Mouse (Mus musculus): ENCODE results near the gene Banp. TPM values are rescaled to one million over a fixed set of nuclear protein-coding genes. Genes with fewer than 3 reads are reported as not detected.

Gene Banp
- polyA plus RNA-seq, 1 experiment from 2014 or later = 37.8 TPM

DNA sequence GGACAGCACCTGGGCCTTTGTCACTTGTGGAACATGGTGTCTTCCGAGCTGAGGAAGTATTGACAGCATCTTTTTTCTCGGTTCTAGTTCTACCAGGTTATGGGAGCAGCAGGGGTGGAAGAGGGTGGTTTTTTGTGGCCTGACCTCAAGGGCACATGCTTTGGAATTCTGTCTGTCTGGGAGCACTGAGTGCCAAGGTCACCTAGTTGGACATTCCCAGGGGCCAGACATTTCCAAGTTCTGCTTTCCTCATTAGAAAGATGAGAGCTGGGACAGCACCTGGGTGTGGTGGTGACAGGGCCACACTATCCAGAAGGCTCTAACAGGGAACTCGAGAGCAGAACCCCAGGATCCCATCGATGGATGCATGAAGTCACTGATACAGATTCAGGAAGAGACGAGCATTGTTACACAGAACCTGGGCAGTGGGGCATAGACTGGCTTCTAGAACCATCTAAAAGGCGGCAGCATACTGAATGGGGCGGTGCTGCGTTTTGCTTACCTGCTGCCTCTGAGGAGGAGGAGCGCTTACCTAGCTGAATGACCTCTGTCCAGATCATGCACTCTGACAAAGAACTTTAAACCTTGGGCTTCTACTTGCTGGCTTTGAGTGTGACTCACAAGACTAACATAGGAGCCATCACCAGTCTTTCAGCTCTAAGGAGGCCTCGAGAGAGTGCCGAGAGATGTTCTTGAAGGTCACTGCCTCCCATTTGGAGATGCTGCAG, 31.4 kb downstream of the Banp start:
- no peaks in the 10 kb centered on the region for H3K4me1 ChIP-seq (replicated peaks; ENCODE audit: control insufficient read depth, insufficient read depth, low read length)
- H3K9ac ChIP-seq = no peak overlapping the region
- H3K27ac ChIP-seq = no peak overlapping the region
- H3K4me2 ChIP-seq (replicated peaks) = no peak overlapping the region
- no peaks in the 10 kb centered on the region for H3K27me3 ChIP-seq (ENCODE audit: control insufficient read depth, insufficient read depth, low read length)
- H3K36me3 ChIP-seq (replicated peaks; ENCODE audit: control insufficient read depth, insufficient read depth) = peaks cover 80% of the 10 kb centered on the region
- DNase-seq (ENCODE audit: low spot score) (no peak), ATAC-seq (ENCODE audit: low FRiP score) (no peak)
- no peaks in the 10 kb centered on the region for H3K9me3 ChIP-seq (ENCODE audit: control insufficient read depth, low read length)
- 92% methylated on average over 11 of the region's 11 CpGs for WGBS
- H3K4me3 ChIP-seq (replicated peaks; ENCODE audit: low read length) = no peak overlapping the region

DNA sequence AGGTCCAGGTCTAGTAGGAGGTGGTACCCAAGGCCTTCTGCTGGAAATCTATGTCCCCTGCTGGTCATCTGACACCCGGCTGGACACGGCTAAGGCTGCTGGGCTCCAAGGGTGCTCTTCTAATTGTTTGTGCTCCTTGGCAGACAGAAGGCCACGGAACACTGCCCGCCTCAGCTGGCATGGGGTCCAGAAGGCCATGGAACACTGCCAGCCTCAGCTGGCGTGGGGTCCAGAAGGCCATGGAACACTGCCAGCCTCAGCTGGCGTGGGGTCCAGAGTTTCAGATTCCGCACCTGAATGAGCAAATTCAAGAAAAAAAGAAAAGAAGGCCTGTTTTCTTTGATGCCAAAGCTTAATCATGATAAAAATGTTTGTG, 32.0 kb downstream of the Banp start:
- no peak overlapping the region for H3K4me2 ChIP-seq (replicated peaks)
- 60% methylated on average over 7 of the region's 7 CpGs for WGBS
- no peak overlapping the region for H3K9ac ChIP-seq
- ATAC-seq (ENCODE audit: low FRiP score) = no peak
- no peak overlapping the region for H3K4me3 ChIP-seq (replicated peaks; ENCODE audit: low read length)
- H3K27ac ChIP-seq = no peak overlapping the region
- H3K9me3 ChIP-seq (ENCODE audit: control insufficient read depth, low read length) = no peaks in the 10 kb centered on the region
- H3K36me3 ChIP-seq (replicated peaks; ENCODE audit: control insufficient read depth, insufficient read depth) = peaks cover 79% of the 10 kb centered on the region
- no peaks in the 10 kb centered on the region for H3K27me3 ChIP-seq (ENCODE audit: control insufficient read depth, insufficient read depth, low read length)
- H3K4me1 ChIP-seq (replicated peaks; ENCODE audit: control insufficient read depth, insufficient read depth, low read length) = no peaks in the 10 kb centered on the region
- DNase-seq (ENCODE audit: low spot score) = no peak

DNA sequence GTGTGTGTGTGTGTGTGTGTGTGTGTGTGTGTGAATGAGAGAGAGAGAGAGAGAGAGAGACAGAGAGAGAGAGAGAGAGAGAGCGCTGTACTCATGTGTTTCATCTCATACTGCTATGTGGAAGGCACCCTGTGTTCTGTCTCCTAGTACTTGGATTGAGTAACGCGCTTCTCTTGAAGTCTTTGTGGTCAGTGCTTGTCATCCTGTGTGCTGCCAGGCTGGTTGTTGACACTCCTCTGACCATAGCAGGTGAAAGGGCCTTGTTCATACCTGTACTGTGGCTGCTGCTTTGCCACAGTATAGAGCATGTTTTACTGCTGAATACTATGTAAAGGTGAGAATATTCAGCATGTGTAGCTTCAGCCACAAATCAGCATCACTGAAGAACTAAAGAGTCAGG, 36.1 kb downstream of the Banp start:
- Histone ChIP-seq H3K9me3 (ENCODE audit: control insufficient read depth, low read length) (no peaks in the 10 kb centered on the region), H3K4me1 (replicated peaks; ENCODE audit: control insufficient read depth, insufficient read depth, low read length) (no peaks in the 10 kb centered on the region), H3K4me3 (replicated peaks; ENCODE audit: low read length) (no peak overlapping the region), H3K4me2 (replicated peaks) (no peak overlapping the region), H3K27ac (no peak overlapping the region), H3K27me3 (ENCODE audit: control insufficient read depth, insufficient read depth, low read length) (no peaks in the 10 kb centered on the region), H3K36me3 (replicated peaks; ENCODE audit: control insufficient read depth, insufficient read depth) (peaks cover 80% of the 10 kb centered on the region), H3K9ac (no peak overlapping the region)
- ATAC-seq (ENCODE audit: low FRiP score) (no peak), DNase-seq (ENCODE audit: low spot score) (no peak)
- 100% methylated on average over 3 of the region's 3 CpGs for WGBS

DNA sequence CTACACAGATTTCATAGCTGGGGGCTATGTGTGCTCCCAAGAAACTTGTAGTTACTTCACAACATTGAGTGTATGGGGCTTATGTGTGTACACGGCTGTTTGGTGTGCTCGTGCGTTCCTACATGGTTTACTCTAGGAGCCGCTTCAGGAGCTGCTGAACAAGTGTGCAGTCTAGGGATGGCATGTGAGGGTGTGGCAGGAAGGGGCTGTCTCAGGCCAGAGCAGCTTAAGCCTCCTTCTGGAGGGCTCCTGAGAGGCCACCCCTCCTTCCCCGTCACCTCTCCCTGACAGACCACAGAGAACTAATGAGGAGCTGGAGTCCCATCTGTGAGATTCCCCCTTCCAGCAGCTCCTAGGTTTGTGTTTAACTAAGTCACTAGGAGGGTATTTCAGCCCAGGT, 38.3 kb downstream of the Banp start:
- no peak for DNase-seq (ENCODE audit: low spot score)
- WGBS = 95% methylated on average over 5 of the region's 5 CpGs
- Histone ChIP-seq H3K9ac (no peak overlapping the region), H3K4me1 (replicated peaks; ENCODE audit: control insufficient read depth, insufficient read depth, low read length) (no peaks in the 10 kb centered on the region), H3K36me3 (replicated peaks; ENCODE audit: control insufficient read depth, insufficient read depth) (peaks cover 72% of the 10 kb centered on the region), H3K4me2 (replicated peaks) (no peak overlapping the region), H3K4me3 (replicated peaks; ENCODE audit: low read length) (no peak overlapping the region), H3K9me3 (ENCODE audit: control insufficient read depth, low read length) (no peaks in the 10 kb centered on the region), H3K27ac (no peak overlapping the region), H3K27me3 (ENCODE audit: control insufficient read depth, insufficient read depth, low read length) (no peaks in the 10 kb centered on the region)
- no peak for ATAC-seq (ENCODE audit: low FRiP score)

DNA sequence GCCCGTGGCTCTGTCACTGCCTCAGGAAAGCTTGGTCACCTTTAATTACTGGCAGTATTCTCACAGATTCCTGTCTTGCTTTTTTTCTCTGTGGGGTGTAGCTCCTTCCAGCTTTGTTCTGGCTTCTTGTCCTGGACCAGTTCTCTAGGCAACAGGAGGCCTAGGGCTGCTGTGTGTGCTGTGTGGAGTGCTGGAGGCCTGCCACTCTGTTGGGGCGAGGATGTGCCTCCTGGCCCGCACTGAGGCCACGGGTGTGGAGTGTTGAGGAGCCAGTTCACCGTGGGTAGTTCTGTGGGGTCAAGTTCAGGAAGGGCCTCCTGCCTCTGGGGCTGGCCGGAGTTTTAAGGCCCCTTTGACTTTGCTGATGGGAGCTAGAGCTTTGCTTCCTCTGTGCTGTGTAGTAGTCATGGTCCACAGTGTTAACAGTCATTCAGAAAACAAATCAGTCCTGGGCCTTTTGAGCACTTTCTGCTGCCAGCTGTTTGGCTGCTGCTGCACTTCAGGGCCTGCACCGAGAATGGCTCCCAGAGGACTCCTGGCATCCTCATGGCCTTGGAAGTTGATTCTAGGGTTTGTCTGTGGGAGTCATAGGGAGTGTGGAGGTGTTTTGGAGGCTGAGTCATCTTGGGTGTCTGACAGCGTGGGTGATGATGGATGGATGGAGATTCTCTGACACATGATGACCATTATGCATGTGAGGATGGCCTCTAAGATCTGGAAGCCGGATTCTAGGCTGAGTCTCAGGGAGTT, 41.1 kb downstream of the Banp start:
- 81% methylated on average over 9 of the region's 9 CpGs for WGBS

DNA sequence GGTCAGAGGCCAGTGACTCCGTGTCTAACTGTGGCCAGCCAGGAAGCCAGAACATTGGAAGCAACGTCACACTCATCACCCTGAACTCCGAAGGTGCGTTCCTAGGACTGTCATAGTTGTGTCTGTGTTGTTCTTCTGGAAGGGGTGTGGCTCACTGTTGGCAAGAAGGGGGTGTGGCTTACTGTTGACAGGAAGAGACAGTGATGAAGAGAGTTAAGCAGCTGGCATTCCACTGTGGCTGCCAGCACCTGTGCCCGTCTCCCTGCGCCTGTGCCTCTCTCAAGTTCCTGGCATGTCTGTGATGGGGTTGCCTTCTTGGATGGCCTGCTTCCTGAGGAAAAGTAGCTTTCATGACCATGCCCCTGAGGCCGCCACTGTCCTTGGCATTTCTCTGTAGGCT, 42.1 kb downstream of the Banp start:
- no peak overlapping the region for H3K4me2 ChIP-seq (replicated peaks)
- H3K27me3 ChIP-seq (ENCODE audit: control insufficient read depth, insufficient read depth, low read length) = no peaks in the 10 kb centered on the region
- ATAC-seq (ENCODE audit: low FRiP score) (no peak), DNase-seq (ENCODE audit: low spot score) (no peak)
- no peak overlapping the region for H3K4me3 ChIP-seq (replicated peaks; ENCODE audit: low read length)
- no peak overlapping the region for H3K9ac ChIP-seq
- no peak overlapping the region for H3K27ac ChIP-seq
- H3K4me1 ChIP-seq (replicated peaks; ENCODE audit: control insufficient read depth, insufficient read depth, low read length) = no peaks in the 10 kb centered on the region
- no peaks in the 10 kb centered on the region for H3K9me3 ChIP-seq (ENCODE audit: control insufficient read depth, low read length)
- peaks cover 69% of the 10 kb centered on the region for H3K36me3 ChIP-seq (replicated peaks; ENCODE audit: control insufficient read depth, insufficient read depth)
- 91% methylated on average over 7 of the region's 7 CpGs for WGBS

More for the DNA sequence above, 41.1 kb downstream of the Banp start:
- Histone ChIP-seq H3K27me3 (ENCODE audit: control insufficient read depth, insufficient read depth, low read length) (no peaks in the 10 kb centered on the region), H3K4me3 (replicated peaks; ENCODE audit: low read length) (no peak overlapping the region), H3K36me3 (replicated peaks; ENCODE audit: control insufficient read depth, insufficient read depth) (peaks cover 77% of the 10 kb centered on the region), H3K4me2 (replicated peaks) (no peak overlapping the region), H3K27ac (no peak overlapping the region), H3K9ac (no peak overlapping the region), H3K4me1 (replicated peaks; ENCODE audit: control insufficient read depth, insufficient read depth, low read length) (no peaks in the 10 kb centered on the region), H3K9me3 (ENCODE audit: control insufficient read depth, low read length) (no peaks in the 10 kb centered on the region)
- DNase-seq (ENCODE audit: low spot score) (no peak), ATAC-seq (ENCODE audit: low FRiP score) (no peak)

DNA sequence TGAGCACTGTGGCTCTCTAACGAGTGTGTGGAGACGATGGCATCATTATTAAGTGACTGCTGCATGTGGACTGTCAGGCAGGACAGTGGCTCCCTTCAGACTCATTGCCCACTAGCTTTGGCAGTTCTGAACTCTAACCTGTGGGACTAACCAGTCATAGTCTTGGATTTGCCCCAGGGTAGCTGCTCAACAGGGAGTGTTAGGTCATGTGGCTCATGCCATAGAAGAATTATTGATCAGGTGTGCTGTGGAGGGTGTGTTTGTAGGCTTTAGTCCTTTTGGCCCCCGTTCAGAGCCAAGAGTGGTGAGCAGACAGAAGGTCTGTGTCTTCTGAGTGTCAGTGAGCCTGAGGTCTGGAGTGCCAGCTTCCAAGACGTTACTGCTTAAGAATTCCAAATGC, 43.4 kb downstream of the Banp start:
- Histone ChIP-seq H3K4me3 (replicated peaks; ENCODE audit: low read length) (no peak overlapping the region), H3K27ac (no peak overlapping the region), H3K27me3 (ENCODE audit: control insufficient read depth, insufficient read depth, low read length) (no peaks in the 10 kb centered on the region), H3K36me3 (replicated peaks; ENCODE audit: control insufficient read depth, insufficient read depth) (peaks cover 67% of the 10 kb centered on the region), H3K4me1 (replicated peaks; ENCODE audit: control insufficient read depth, insufficient read depth, low read length) (no peaks in the 10 kb centered on the region), H3K9me3 (ENCODE audit: control insufficient read depth, low read length) (no peaks in the 10 kb centered on the region), H3K9ac (no peak overlapping the region), H3K4me2 (replicated peaks) (no peak overlapping the region)
- DNase-seq (ENCODE audit: low spot score) (no peak), ATAC-seq (ENCODE audit: low FRiP score) (no peak)
- WGBS = 92% methylated on average over 4 of the region's 4 CpGs

DNA sequence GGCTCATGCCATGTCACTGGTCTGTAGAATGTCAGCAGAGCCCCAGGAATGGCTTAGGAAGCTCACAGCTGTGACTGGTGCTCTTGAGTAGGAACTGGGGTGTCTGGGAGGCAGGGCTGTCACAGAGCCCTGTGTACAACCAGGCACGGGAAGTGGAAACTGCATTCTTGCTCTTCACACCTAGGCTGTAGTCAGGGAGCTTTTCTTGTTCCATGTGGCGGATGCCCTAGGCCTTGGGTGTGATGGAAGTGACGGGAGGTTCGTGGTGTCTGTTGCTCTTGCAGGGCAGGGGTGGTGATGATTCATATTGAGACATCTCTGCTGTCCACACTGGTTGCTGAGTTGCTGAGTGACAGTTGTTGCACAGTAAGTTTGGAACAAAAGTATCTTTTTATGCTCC, 45.6 kb downstream of the Banp start:
- H3K4me2 ChIP-seq (replicated peaks) = no peak overlapping the region
- H3K4me3 ChIP-seq (replicated peaks; ENCODE audit: low read length) = no peak overlapping the region
- 92% methylated on average over 4 of the region's 4 CpGs for WGBS
- H3K4me1 ChIP-seq (replicated peaks; ENCODE audit: control insufficient read depth, insufficient read depth, low read length) = no peaks in the 10 kb centered on the region
- H3K27me3 ChIP-seq (ENCODE audit: control insufficient read depth, insufficient read depth, low read length) = no peaks in the 10 kb centered on the region
- no peak overlapping the region for H3K9ac ChIP-seq
- H3K27ac ChIP-seq = no peak overlapping the region
- DNase-seq (ENCODE audit: low spot score) (no peak), ATAC-seq (ENCODE audit: low FRiP score) (no peak)
- H3K9me3 ChIP-seq (ENCODE audit: control insufficient read depth, low read length) = no peaks in the 10 kb centered on the region
- H3K36me3 ChIP-seq (replicated peaks; ENCODE audit: control insufficient read depth, insufficient read depth) = peaks cover 69% of the 10 kb centered on the region

DNA sequence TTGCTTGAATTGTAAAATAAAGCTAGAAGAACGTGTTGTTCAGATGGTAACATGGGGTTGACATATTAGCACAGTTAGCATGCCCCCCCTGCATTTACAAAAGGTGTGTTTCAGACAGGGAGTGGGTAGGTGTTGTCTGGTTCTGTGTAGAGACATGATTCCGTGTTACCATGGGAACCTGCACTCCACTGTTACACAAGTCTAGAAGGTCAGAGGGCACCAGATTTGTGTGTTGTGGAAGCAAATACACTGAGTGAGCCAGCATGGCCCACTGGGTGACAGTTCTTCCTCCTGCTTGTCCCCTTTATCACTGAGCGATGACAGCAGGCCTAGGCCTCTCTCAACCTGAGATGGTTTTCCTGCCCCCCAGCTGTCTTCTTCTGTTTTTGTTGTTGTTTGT, 46.3 kb downstream of the Banp start:
- Histone ChIP-seq H3K4me2 (replicated peaks) (no peak overlapping the region), H3K9me3 (ENCODE audit: control insufficient read depth, low read length) (no peaks in the 10 kb centered on the region), H3K9ac (no peak overlapping the region), H3K4me1 (replicated peaks; ENCODE audit: control insufficient read depth, insufficient read depth, low read length) (no peaks in the 10 kb centered on the region), H3K4me3 (replicated peaks; ENCODE audit: low read length) (no peak overlapping the region), H3K27ac (no peak overlapping the region), H3K36me3 (replicated peaks; ENCODE audit: control insufficient read depth, insufficient read depth) (peaks cover 68% of the 10 kb centered on the region), H3K27me3 (ENCODE audit: control insufficient read depth, insufficient read depth, low read length) (no peaks in the 10 kb centered on the region)
- WGBS = 90% methylated on average over 3 of the region's 3 CpGs
- no peak for DNase-seq (ENCODE audit: low spot score)
- no peak for ATAC-seq (ENCODE audit: low FRiP score)

Measured in hindbrain, embryonic 14.5 days (tissue).